Mouse (Mus musculus) heart, embryonic 14.5 days (tissue): Measurements from ENCODE around the gene Tecpr1. TPM values are rescaled to one million over a fixed set of nuclear protein-coding genes. Genes with fewer than 3 reads are reported as not detected.

Experiments used
- ATAC-seq: fragments of 200-750 bp; cut with Nextera tagmentation; 2 replicates; pipeline ENCODE4 v1.8.0; 2017; ENCODE audit warnings: low read depth, moderate TSS enrichment; ENCODE audit not compliant: insufficient number of reproducible peaks, insufficient read depth, low FRiP score
- H3K27ac ChIP-seq, 2 experiments: fragments of 200-500 bp in 1 of 2; fragments of 300-500 bp in 1 of 2; sonication (generic) in 1 of 2; replicated peaks in 1 of 2; 2 replicates each; pipeline ENCODE4 v1.5.1; 2012 to 2014; ENCODE audit warnings: low read depth in 2 of 2, low read length in 2 of 2, control low read depth in 1 of 2, mild to moderate bottlenecking in 1 of 2, mixed read lengths in 1 of 2; ENCODE audit not compliant: control insufficient read depth in 1 of 2, insufficient read depth in 1 of 2
- H3K27me3 ChIP-seq: fragments of 300-500 bp; sonication (generic); 2 replicates; pipeline ENCODE4 v1.6.1; 2014; ENCODE audit warnings: mild to moderate bottlenecking, low read length, control low read depth; ENCODE audit not compliant: control insufficient read depth, insufficient read depth
- H3K36me3 ChIP-seq: fragments of 300-500 bp; sonication (generic); 2 replicates; pipeline ENCODE4 v1.6.1; 2014; ENCODE audit warnings: mild to moderate bottlenecking, control low read depth, low read length, mixed read lengths; ENCODE audit not compliant: control insufficient read depth, insufficient read depth
- H3K4me1 ChIP-seq, 2 experiments: fragments of 200-500 bp in 1 of 2; fragments of 300-500 bp in 1 of 2; sonication (generic) in 1 of 2; 2 replicates each; pipeline ENCODE4 v1.6.1; 2012 to 2014; ENCODE audit warnings: low read length in 2 of 2, control low read depth in 1 of 2, mixed read lengths in 1 of 2; ENCODE audit not compliant: control insufficient read depth in 2 of 2, insufficient read depth in 2 of 2
- H3K4me2 ChIP-seq: fragments of 300-500 bp; sonication (generic); 2 replicates; pipeline ENCODE4 v1.6.1; 2014; ENCODE audit warnings: mild to moderate bottlenecking, low read length
- H3K4me3 ChIP-seq, 2 experiments: fragments of 200-500 bp in 1 of 2; fragments of 300-500 bp in 1 of 2; sonication (generic) in 1 of 2; 2 replicates each; pipeline ENCODE4 v1.5.1; 2012 to 2014; ENCODE audit warnings: low read length in 2 of 2, mild to moderate bottlenecking in 2 of 2, control low read depth in 1 of 2, low read depth in 1 of 2, moderate library complexity in 1 of 2; ENCODE audit not compliant: control insufficient read depth in 1 of 2, insufficient read depth in 1 of 2
- H3K9ac ChIP-seq: fragments of 300-500 bp; sonication (generic); 2 replicates; pipeline ENCODE4 v1.6.1; 2014; ENCODE audit warnings: mild to moderate bottlenecking, low read length
- H3K9me3 ChIP-seq: fragments of 300-500 bp; sonication (generic); 2 replicates; pipeline ENCODE4 v1.6.1; 2016; ENCODE audit warnings: low read length, control low read depth; ENCODE audit not compliant: control insufficient read depth
- WGBS: fragments of 180-500 bp; shearing (Covaris S2); extraction: QIAGEN DNeasy Blood & Tissue Kit; methylation state at CpG from one replicate; pipeline ENCODE4 v1.1.7; 2014; 5-methylcytosine and 5-hydroxymethylcytosine counted together
- polyA plus RNA-seq: library from polyadenylated mRNA; unstranded; fragments of >200 nt; fragmentation: Nextera tagmentation; extraction: Ambion mirVana; gene quantifications from 2 replicates; pipeline ENCODE4 v1.2.1, GENCODE M21; 2014

The Tecpr1 gene
- polyA plus RNA-seq, 1 experiment from 2014 or later = 14.4 TPM

DNA sequence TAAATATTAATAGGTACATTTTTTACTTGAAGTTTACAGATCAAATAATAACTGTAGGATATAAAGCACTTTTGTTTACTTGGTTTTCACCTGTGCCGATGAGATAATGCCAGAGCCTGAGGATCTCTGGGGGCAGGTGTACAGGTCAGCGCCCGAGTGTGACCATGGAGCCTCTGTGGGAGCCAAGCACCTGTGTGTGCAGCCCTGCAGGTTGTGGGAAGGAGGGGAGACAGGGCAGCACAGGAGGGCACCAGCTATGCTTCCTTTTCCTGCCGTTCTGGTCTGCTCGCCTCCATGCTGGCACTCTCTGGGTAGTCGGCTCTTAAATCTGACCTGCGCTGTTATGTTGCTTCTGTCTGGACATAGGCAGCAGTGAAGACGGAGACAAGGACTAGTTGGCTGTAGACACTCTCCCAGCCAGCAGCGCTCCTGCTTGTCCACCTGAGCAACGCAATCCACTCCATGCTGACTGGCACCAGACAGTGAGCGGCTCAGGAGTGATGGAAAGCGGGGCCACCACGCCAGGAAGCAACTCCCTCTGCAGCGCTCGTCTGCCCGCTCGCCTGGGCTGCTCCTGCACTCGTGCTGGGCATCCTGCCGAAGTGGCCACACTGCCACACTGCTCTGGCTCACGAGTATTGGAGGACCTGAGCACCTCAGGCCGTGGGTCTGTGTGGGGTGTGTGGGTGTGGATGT lies 38.9 kb downstream of the Tecpr1 start:
- Histone ChIP-seq H3K4me1 (peaks cover 14 to 16% of the 10 kb centered on the region in 2 experiments), H3K4me3 (no peak overlapping the region), H3K9ac (no peak overlapping the region), H3K27ac (no peak overlapping the region), H3K4me2 (no peak overlapping the region), H3K36me3 (peaks cover 31% of the 10 kb centered on the region), H3K27me3 (no peaks in the 10 kb centered on the region), H3K9me3 (no peaks in the 10 kb centered on the region)
- WGBS = 92% methylated on average over 21 of the region's 21 CpGs
- ATAC-seq = no peak

DNA sequence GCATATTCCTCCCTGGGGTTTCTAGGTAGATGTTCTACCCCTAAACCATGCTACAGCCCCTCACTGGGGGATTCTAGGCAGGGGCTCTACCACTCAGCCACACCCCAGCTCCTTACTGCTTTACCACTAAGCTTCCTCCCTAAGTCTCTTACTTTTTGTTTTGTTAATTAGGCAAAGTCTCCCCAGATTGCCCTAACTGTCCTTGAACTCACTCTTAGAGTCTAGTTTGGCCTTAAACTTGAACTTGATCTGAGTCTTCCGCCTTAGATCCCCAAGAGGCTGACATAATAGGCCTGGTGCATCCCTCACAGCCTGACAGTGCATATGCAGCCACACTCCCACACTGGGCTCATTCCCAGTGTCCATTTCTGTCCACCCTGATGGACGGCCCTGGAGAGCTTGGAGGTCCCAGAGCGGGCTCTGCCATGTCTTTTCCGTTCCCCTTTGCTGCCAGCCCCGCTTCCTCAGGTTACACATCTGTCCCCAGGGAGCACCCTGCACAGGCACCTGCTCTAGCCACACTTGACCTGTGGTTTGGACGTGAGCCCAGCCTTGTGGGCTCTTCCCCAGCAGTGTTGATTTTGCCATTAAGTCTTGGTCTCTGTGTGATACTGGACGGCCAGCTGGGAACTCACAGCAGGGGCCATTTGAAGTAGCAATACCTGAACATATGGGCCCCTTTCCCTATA lies 39.6 kb downstream of the Tecpr1 start:
- H3K9ac ChIP-seq = no peak overlapping the region
- H3K36me3 ChIP-seq = peaks cover 33% of the 10 kb centered on the region
- no peaks in the 10 kb centered on the region for H3K9me3 ChIP-seq
- no peak overlapping the region; a peak in 1 of 4 replicates for H3K4me3 ChIP-seq
- WGBS = 82% methylated on average over 7 of the region's 7 CpGs
- H3K4me1 ChIP-seq = peaks cover 9 to 11% of the 10 kb centered on the region in 2 experiments
- H3K4me2 ChIP-seq = no peak overlapping the region
- H3K27me3 ChIP-seq = no peaks in the 10 kb centered on the region
- ATAC-seq = no peak
- H3K27ac ChIP-seq = no peak overlapping the region

DNA sequence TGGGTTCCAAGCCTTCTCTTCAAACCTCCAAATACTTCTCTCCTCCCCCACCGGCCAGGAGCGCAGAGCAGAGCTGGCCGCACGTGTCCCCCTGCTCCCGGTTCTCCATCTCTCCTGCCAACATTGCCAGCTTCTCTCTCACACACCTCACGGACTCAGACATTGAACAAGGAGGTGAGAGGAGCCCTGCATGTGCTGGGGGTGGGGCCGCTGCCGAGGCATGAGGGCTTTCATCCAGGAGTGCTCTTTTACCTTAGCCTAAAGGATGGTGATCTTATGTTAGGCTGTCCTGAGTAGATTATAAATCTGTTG lies 40.2 kb downstream of the Tecpr1 start:
- WGBS = 21% methylated on average over 8 of the region's 8 CpGs
- Histone ChIP-seq H3K4me3 (no peak overlapping the region), H3K36me3 (peaks cover 33% of the 10 kb centered on the region), H3K4me1 (peaks cover 9 to 11% of the 10 kb centered on the region in 2 experiments), H3K27me3 (no peaks in the 10 kb centered on the region), H3K27ac (no peak overlapping the region), H3K9ac (no peak overlapping the region), H3K9me3 (no peaks in the 10 kb centered on the region), H3K4me2 (peak overlapping the region; percentile 39; the same call in 1 of the 2 replicates)
- no peak for ATAC-seq

DNA sequence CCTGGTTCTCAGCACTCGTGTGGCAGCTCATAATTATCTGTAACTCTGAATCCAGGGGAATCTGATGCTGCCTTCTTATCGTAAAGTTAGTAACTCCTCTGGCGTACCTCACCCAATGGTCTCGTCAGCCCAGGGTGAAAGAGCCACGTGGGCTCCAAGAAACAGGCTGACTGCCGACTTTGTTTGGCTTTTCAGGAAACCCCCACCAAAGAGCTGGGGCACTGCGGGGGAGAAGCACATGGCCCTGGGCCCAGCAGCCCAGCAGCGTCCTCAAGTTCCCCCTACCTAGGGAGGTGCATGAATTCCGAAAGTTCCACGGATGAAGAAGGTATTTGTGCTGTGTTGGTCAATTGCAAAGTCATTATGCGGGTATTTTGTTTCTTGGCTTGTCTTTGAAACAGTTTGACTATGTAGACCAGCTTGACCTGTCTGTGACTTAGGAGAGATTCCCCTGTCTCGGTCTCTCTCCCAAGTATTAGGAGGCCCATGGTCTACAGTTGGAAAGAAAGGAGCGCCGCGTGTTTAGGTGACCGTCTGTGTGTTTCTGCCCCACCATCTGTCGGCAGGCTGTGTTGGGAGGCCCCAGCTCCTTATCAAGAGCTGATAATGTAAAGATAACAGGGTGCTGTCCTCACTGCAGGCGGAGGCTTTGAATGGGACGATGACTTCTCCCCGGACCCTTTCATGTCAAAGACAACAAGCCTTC lies 40.7 kb downstream of the Tecpr1 start:
- WGBS = 19% methylated on average over 20 of the region's 20 CpGs
- Histone ChIP-seq H3K4me2 (peak overlapping the region; percentile 39), H3K27me3 (no peaks in the 10 kb centered on the region), H3K9ac (peak overlapping the region; percentile 21; the same call in 1 of the 2 replicates), H3K4me1 (peaks cover 9 to 11% of the 10 kb centered on the region in 2 experiments), H3K27ac (no peak overlapping the region), H3K9me3 (no peaks in the 10 kb centered on the region), H3K36me3 (peaks cover 32% of the 10 kb centered on the region), H3K4me3 (no peak overlapping the region)
- no peak for ATAC-seq

DNA sequence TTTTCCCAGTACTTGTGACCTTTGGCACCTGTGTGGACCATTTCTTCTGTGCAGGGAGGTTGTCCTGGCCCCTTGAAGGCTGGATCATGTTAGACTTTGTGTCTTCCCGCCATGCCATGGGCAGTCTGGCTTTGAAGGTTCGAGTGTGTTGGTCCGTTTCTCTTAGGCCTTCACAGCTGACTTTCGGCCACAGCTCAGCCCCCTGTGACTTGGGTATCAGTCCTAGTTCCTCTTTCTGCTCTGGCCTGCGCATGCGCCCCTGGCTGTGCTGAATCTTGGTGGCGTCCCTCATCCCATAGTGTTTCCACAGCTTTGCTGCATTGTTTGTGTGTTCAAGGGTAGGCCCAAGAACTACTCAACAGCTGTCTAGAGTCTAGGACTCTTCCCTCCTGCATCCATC lies 42.2 kb downstream of the Tecpr1 start:
- Histone ChIP-seq H3K27ac (no peak overlapping the region), H3K4me3 (no peak overlapping the region), H3K27me3 (no peaks in the 10 kb centered on the region), H3K4me2 (no peak overlapping the region), H3K4me1 (peaks cover 9 to 11% of the 10 kb centered on the region in 2 experiments), H3K9me3 (no peaks in the 10 kb centered on the region), H3K36me3 (peaks cover 37% of the 10 kb centered on the region), H3K9ac (no peak overlapping the region)
- 91% methylated on average over 7 of the region's 7 CpGs for WGBS
- no peak for ATAC-seq

DNA sequence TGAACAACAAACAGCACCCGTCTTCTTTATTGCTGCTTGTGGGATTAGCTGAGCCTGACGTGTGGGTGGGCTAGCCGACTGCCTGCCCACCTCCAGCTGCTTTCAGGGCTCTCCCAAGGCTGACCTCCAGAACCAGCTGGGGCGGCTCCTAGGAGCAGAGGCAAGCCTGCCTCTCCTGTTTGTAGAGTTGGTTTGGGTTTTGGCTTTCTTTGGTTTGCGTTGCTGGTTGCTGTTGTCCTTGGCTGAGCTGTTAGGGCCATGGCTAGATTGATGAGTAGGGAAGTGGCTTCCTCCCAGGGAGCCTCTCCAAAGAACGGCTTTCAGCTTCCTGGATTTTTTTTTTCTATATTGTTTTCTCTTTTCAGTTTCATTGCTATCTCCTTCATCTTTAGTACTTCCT lies 45.2 kb downstream of the Tecpr1 start:
- no peak overlapping the region for H3K4me3 ChIP-seq
- peaks cover 8 to 10% of the 10 kb centered on the region in 2 experiments for H3K4me1 ChIP-seq
- H3K27ac ChIP-seq = no peak overlapping the region
- peaks cover 41% of the 10 kb centered on the region for H3K36me3 ChIP-seq
- H3K9ac ChIP-seq = no peak overlapping the region
- no peak for ATAC-seq
- WGBS = 61% methylated on average over 6 of the region's 6 CpGs
- no peaks in the 10 kb centered on the region for H3K9me3 ChIP-seq
- H3K27me3 ChIP-seq = no peaks in the 10 kb centered on the region
- no peak overlapping the region for H3K4me2 ChIP-seq

DNA sequence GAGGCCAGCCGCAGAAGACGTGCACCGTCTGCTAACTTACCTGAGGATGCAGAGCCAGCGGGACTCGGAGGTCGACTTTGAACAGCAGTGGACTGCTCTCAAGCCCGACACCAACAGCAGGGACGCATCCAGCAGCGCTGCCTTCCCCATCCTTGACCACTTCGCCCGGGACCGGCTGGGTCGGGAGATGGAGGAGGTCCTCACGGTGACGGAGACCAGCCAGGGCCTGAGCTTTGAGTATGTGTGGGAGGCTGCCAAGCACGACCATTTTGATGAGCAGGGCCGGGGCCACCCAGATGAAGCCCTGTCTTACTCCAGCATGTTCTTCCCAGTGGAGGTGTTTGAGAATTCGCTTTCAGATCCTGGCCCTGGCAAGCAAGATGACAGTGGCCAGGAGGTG lies 49.8 kb downstream of the Tecpr1 start:
- Histone ChIP-seq H3K27me3 (no peaks in the 10 kb centered on the region), H3K4me1 (no peaks in the 10 kb centered on the region; a peak in 1 of 4 replicates), H3K4me2 (no peak overlapping the region), H3K9me3 (no peaks in the 10 kb centered on the region), H3K4me3 (no peak overlapping the region), H3K9ac (no peak overlapping the region), H3K27ac (no peak overlapping the region), H3K36me3 (peaks cover 76% of the 10 kb centered on the region)
- WGBS = 92% methylated on average over 18 of the region's 18 CpGs
- no peak for ATAC-seq
